Mouse (Mus musculus) intestine, postnatal 0 days (tissue): ENCODE measurements at regions not wholly inside any gene's neighbourhood (a gene's known extent, or its start where the extent isn't known, plus 50 kb on each side); places are given as distances from the start of the nearest gene placed in this dataset.

Experiments used
- ATAC-seq: fragments of 200-750 bp; cut with Nextera tagmentation; 2 replicates; pipeline ENCODE4 v1.8.0; 2017; ENCODE audit warnings: mild to moderate bottlenecking, moderate TSS enrichment, moderate library complexity
- H3K27ac ChIP-seq: fragments of 300-500 bp; sonication (generic); 2 replicates; pipeline ENCODE4 v1.5.1; 2014; ENCODE audit warnings: mild to moderate bottlenecking, low read depth, low read length, moderate library complexity
- H3K27me3 ChIP-seq: fragments of 300-500 bp; sonication (generic); replicated peaks from 2 replicates; pipeline ENCODE4 v1.6.1; 2014; ENCODE audit warnings: low read length, mixed read lengths; ENCODE audit not compliant: control insufficient read depth, insufficient read depth
- H3K36me3 ChIP-seq: fragments of 300-500 bp; sonication (generic); 2 replicates; pipeline ENCODE4 v1.6.1; 2014; ENCODE audit warnings: mild to moderate bottlenecking, moderate library complexity; ENCODE audit not compliant: control insufficient read depth, insufficient read depth
- H3K4me1 ChIP-seq: fragments of 300-500 bp; sonication (generic); replicated peaks from 2 replicates; pipeline ENCODE4 v1.6.1; 2014; ENCODE audit warnings: antibody characterized with exemption, low read length, mixed read lengths; ENCODE audit not compliant: control insufficient read depth, insufficient read depth
- H3K4me2 ChIP-seq: fragments of 300-500 bp; sonication (generic); replicated peaks from 2 replicates; pipeline ENCODE4 v1.6.1; 2014; ENCODE audit warnings: low read depth, mild to moderate bottlenecking, moderate library complexity
- H3K4me3 ChIP-seq: fragments of 300-500 bp; sonication (generic); 2 replicates; pipeline ENCODE4 v1.5.1; 2014; ENCODE audit warnings: low read depth, low read length
- H3K9ac ChIP-seq: fragments of 300-500 bp; sonication (generic); 2 replicates; pipeline ENCODE4 v1.6.1; 2014; ENCODE audit warnings: mild to moderate bottlenecking, low read depth, low read length
- H3K9me3 ChIP-seq: fragments of 300-500 bp; sonication (generic); 2 replicates; pipeline ENCODE4 v1.6.1; 2016; ENCODE audit warnings: mixed run types; ENCODE audit not compliant: control insufficient read depth
- CTCF ChIP-seq: sonication (generic); IDR thresholded peaks from 2 replicates; pipeline ENCODE4 v1.5.1; 2016; ENCODE audit warnings: low read depth, mild to moderate bottlenecking, control low read depth, antibody characterized with exemption, moderate library complexity
- WGBS: fragments of 180-500 bp; shearing (Covaris S2); extraction: QIAGEN DNeasy Blood & Tissue Kit; methylation state at CpG from one replicate; pipeline ENCODE4 v1.1.7; 2014; 5-methylcytosine and 5-hydroxymethylcytosine counted together

DNA sequence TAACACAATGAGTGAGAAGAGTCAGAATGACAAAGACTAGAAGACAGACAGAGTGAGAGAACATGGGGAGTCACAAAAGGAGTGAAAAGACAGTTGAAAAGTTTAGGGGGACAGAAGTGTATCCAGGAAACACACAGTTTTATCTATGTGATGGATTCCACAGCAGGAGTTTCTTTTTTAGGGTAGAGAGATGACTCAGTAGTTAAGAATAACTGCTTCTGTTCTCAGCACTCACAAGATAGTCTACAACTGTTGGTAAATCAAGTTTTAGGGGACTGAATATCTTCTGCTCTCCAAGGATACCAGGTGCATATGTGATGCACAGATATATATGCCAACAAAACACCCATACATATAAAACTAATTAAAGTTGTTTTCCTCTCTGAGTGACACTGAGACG, 210.7 kb downstream of the Hace1 start:
- H3K4me2 ChIP-seq = no peak overlapping the region
- no peaks in the 10 kb centered on the region for H3K27me3 ChIP-seq
- no peaks in the 10 kb centered on the region for H3K9me3 ChIP-seq
- no peaks in the 10 kb centered on the region for H3K4me1 ChIP-seq
- TF ChIP-seq CTCF = no peak
- ATAC-seq = no peak
- 71% methylated on average over 1 of the region's 1 CpGs for WGBS
- H3K4me3 ChIP-seq = no peak overlapping the region
- no peak overlapping the region for H3K27ac ChIP-seq
- no peak overlapping the region for H3K9ac ChIP-seq
- no peaks in the 10 kb centered on the region for H3K36me3 ChIP-seq

DNA sequence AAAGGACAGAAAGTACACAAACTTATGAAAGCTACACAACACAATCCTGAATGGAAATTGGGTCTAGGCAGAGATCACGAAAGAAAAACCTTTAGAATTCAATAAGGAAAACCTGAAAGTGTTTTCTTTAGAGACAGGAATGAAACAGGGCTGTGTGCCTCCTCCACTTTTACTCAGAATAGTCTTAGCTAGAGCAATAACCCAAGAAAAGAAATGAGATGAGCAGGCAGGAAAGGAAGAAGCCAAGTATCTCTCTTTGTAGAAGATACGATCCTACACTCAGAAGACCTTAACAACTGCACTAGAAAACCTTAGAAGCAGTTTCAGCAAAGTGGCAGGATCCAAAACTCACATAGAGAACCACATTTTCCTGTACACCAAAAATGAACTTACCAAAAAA, 218.0 kb downstream of the Hace1 start:
- Histone ChIP-seq H3K36me3 (no peaks in the 10 kb centered on the region), H3K4me2 (no peak overlapping the region), H3K9me3 (no peaks in the 10 kb centered on the region), H3K27ac (no peak overlapping the region), H3K4me3 (no peak overlapping the region), H3K27me3 (no peaks in the 10 kb centered on the region), H3K4me1 (no peaks in the 10 kb centered on the region), H3K9ac (no peak overlapping the region)
- TF ChIP-seq CTCF = no peak
- ATAC-seq = no peak
- 81% methylated on average over 2 of the region's 2 CpGs for WGBS

DNA sequence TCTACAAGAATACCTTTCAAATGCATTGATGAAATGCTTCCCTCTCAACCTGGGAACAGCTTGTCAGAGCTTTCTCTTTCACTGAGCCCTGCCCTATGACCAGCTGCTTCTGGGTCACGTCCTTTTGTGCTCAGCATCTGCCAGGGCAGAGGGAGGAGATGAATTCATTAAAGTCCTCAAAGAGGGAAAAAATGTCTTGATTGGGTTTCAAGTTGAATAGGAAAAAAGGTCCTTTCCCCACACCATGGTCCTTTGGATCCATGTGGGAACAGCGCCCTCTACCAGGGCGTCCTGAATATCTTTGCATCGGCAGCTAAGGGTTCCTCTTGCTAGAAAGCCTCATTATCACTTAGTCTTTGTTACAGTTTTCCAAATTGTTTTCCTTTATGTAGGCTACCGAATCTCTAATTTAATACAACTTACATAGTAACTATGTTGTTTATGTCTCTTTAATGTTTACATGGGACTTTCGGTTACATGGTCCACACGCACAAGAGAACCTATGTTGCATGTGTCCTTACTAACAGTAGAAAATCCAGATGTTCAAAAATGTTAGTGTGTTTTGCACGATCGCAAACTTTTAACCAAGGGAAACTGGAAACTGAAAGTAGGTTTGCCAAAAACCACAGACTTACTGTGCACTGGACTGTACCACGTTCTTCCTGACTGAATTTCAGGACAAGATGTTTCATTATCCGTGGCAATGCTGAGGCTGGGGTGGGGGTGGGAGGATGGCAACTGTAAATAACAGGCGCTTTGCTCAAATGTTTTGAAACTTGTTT, 222.6 kb downstream of the Hace1 start:
- no peak for ATAC-seq
- Histone ChIP-seq H3K9me3 (no peaks in the 10 kb centered on the region), H3K4me1 (no peaks in the 10 kb centered on the region), H3K4me2 (no peak overlapping the region), H3K9ac (no peak overlapping the region), H3K36me3 (no peaks in the 10 kb centered on the region), H3K27me3 (no peaks in the 10 kb centered on the region), H3K27ac (no peak overlapping the region), H3K4me3 (no peak overlapping the region)
- peak; percentile 76 for TF ChIP-seq CTCF
- 56% methylated on average over 12 of the region's 12 CpGs for WGBS

DNA sequence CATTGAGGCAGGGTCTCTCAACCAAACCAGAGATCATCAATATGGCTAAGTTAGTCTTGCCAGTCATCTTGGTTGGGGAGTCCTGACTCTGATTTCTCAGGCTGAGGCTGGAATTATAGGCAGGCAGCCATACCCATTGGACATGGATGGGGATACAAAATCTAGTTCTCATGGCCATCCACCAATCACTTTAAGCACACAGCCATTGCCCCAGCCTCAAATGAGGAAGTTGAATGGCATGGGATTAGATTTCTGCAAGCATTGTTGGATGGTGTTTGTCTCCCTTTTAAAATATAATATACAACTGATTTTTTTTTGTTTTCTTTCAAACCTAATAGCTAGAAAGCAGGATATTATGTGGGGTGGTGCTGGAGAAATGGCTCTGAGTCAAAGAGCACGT, 223.8 kb downstream of the Hace1 start:
- H3K36me3 ChIP-seq = no peaks in the 10 kb centered on the region
- no peak overlapping the region for H3K4me3 ChIP-seq
- ATAC-seq = no peak
- no peak overlapping the region for H3K9ac ChIP-seq
- no peak overlapping the region for H3K4me2 ChIP-seq
- no peaks in the 10 kb centered on the region for H3K27me3 ChIP-seq
- H3K27ac ChIP-seq = no peak overlapping the region
- WGBS = 48% methylated on average over 1 of the region's 1 CpGs
- no peaks in the 10 kb centered on the region for H3K9me3 ChIP-seq
- H3K4me1 ChIP-seq = no peaks in the 10 kb centered on the region
- no peak for TF ChIP-seq CTCF

DNA sequence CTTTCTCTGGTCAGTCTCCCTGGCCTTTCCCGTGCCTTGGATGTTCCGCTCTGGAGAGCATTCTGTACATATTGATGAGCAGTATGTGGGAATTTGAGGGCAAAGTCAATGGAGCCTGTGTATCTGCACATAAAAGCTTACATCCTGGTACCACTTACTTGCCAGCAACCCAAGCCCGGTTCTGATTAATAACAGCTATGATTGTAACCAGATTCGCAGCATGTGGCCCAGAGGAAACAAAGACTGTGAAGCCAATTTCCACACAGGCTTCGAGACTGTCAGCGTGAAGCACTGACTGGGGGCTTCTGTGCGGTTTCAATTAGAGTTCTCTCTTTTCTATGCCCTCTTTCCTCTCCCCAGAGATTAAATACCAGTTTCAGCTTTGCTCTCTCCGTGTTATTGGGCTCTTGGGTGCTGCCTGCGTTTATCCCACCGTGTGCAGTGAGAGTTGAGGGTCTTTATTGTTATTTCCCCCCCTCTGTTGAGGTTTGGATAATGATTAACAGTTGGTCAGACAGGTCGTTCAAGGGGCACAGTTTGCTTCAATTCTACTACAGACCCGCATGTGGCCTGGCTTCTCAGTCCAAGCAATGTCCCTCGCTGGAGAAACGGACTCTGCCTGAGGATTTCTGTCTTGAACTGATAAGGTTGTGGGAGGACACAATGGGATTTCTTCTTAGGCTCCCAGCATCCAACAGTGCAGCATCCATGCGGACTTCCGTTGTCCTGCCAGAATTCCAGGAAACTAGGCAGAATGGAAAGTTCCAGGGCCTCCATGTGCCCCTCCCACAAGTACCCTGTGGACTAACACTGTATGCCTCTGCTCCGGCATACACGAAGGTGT, 229.6 kb downstream of the Hace1 start:
- 44% methylated on average over 18 of the region's 18 CpGs for WGBS
- H3K4me3 ChIP-seq = no peak overlapping the region
- peak; percentile 41; the same call in 1 of the 2 replicates for ATAC-seq
- H3K27me3 ChIP-seq = no peaks in the 10 kb centered on the region
- peak overlapping the region; percentile 35; the same call in 1 of the 2 replicates for H3K4me2 ChIP-seq
- H3K4me1 ChIP-seq = no peaks in the 10 kb centered on the region
- H3K36me3 ChIP-seq = no peaks in the 10 kb centered on the region
- TF ChIP-seq CTCF = no peak
- no peak overlapping the region for H3K9ac ChIP-seq
- no peaks in the 10 kb centered on the region for H3K9me3 ChIP-seq
- no peak overlapping the region for H3K27ac ChIP-seq

DNA sequence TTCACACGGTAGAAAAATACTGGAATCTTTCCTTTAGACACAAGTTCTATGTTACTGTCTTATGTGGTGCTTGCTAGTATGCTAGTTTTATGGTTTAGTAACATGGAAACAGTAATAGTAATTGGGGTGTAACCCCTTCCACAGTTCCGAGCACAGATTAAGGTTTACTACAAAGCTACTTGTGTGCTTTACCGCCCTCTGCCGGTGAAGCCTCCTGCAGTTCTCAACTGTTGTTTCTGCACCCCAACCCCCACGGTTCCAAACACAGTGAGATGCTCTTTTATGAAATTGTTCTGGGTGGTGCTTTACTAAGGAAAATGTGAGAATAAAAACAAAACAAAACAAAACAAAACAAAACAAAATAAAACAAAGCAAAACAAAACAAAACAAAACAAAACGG, 234.3 kb downstream of the Hace1 start:
- Histone ChIP-seq H3K9ac (no peak overlapping the region), H3K36me3 (no peaks in the 10 kb centered on the region), H3K4me1 (no peaks in the 10 kb centered on the region), H3K27me3 (no peaks in the 10 kb centered on the region), H3K9me3 (no peaks in the 10 kb centered on the region), H3K4me2 (no peak overlapping the region), H3K4me3 (no peak overlapping the region), H3K27ac (no peak overlapping the region)
- peak; percentile 65 for TF ChIP-seq CTCF
- WGBS = 49% methylated on average over 6 of the region's 6 CpGs
- ATAC-seq = no peak
